Mouse (Mus musculus): Measurements from ENCODE around the gene Ctnna2. TPM values are rescaled to one million over a fixed set of nuclear protein-coding genes. Genes with fewer than 3 reads are reported as not detected.

The Ctnna2 gene
- polyA plus RNA-seq, 1 experiment from 2014 or later = 1.6 TPM

GRCm38 (mm10) chr6:76992128-76992527 lies 987.4 kb downstream of the Ctnna2 start:
- ATAC-seq (ENCODE audit: insufficient number of reproducible peaks, low FRiP score, low TSS enrichment, low read depth) = no peak
- 80% methylated on average over 3 of the region's 3 CpGs for WGBS

GRCm38 (mm10) chr6:76984773-76985172 lies 994.7 kb downstream of the Ctnna2 start:
- DNase-seq (ENCODE audit: low spot score) = no peak

More at GRCm38 (mm10) chr6:76992128-76992527, 987.4 kb downstream of the Ctnna2 start:
- H3K9me3 ChIP-seq (ENCODE audit: control insufficient read depth, low read length) = no peaks in the 10 kb centered on the region
- H3K4me3 ChIP-seq (ENCODE audit: low read depth, low read length) = no peak overlapping the region
- DNase-seq (ENCODE audit: low spot score) = no peak
- H3K4me1 ChIP-seq (ENCODE audit: control insufficient read depth, insufficient read depth, low read length) = no peaks in the 10 kb centered on the region
- H3K36me3 ChIP-seq (ENCODE audit: control insufficient read depth, insufficient read depth, low read length) = no peaks in the 10 kb centered on the region
- H3K27me3 ChIP-seq (ENCODE audit: control insufficient read depth, insufficient read depth, low read length) = no peaks in the 10 kb centered on the region
- no peak overlapping the region for H3K9ac ChIP-seq (ENCODE audit: low read length)
- no peak overlapping the region for H3K4me2 ChIP-seq (ENCODE audit: low read depth, severe bottlenecking)
- no peak overlapping the region for H3K27ac ChIP-seq (replicated peaks; ENCODE audit: low read depth, low read length)

GRCm38 (mm10) chr6:76981651-76982050 lies 997.8 kb downstream of the Ctnna2 start:
- WGBS = 100% methylated on average over 1 of the region's 1 CpGs
- Histone ChIP-seq H3K27me3 (ENCODE audit: control insufficient read depth, insufficient read depth, low read length) (no peaks in the 10 kb centered on the region), H3K4me1 (ENCODE audit: control insufficient read depth, insufficient read depth, low read length) (no peaks in the 10 kb centered on the region), H3K9ac (ENCODE audit: low read length) (no peak overlapping the region), H3K27ac (replicated peaks; ENCODE audit: low read depth, low read length) (no peak overlapping the region), H3K4me3 (ENCODE audit: low read depth, low read length) (no peak overlapping the region), H3K4me2 (ENCODE audit: low read depth, severe bottlenecking) (no peak overlapping the region), H3K36me3 (ENCODE audit: control insufficient read depth, insufficient read depth, low read length) (no peaks in the 10 kb centered on the region), H3K9me3 (ENCODE audit: control insufficient read depth, low read length) (no peaks in the 10 kb centered on the region)
- DNase-seq (ENCODE audit: low spot score) = no peak
- ATAC-seq (ENCODE audit: insufficient number of reproducible peaks, low FRiP score, low TSS enrichment, low read depth) = no peak

More at GRCm38 (mm10) chr6:76984773-76985172, 994.7 kb downstream of the Ctnna2 start:
- Histone ChIP-seq H3K9ac (ENCODE audit: low read length) (no peak overlapping the region), H3K9me3 (ENCODE audit: control insufficient read depth, low read length) (no peaks in the 10 kb centered on the region), H3K27me3 (ENCODE audit: control insufficient read depth, insufficient read depth, low read length) (no peaks in the 10 kb centered on the region), H3K4me3 (ENCODE audit: low read depth, low read length) (no peak overlapping the region), H3K36me3 (ENCODE audit: control insufficient read depth, insufficient read depth, low read length) (no peaks in the 10 kb centered on the region), H3K27ac (replicated peaks; ENCODE audit: low read depth, low read length) (no peak overlapping the region), H3K4me2 (ENCODE audit: low read depth, severe bottlenecking) (no peak overlapping the region), H3K4me1 (ENCODE audit: control insufficient read depth, insufficient read depth, low read length) (no peaks in the 10 kb centered on the region)
- ATAC-seq (ENCODE audit: insufficient number of reproducible peaks, low FRiP score, low TSS enrichment, low read depth) = no peak
- 50% methylated on average over 4 of the region's 4 CpGs for WGBS

- Histone ChIP-seq H3K9me3 (ENCODE audit: control insufficient read depth, low read length) (no peaks in the 10 kb centered on the region), H3K9ac (ENCODE audit: low read length) (no peak overlapping the region), H3K36me3 (ENCODE audit: control insufficient read depth, insufficient read depth, low read length) (no peaks in the 10 kb centered on the region), H3K27ac (replicated peaks; ENCODE audit: low read depth, low read length) (no peak overlapping the region), H3K4me2 (ENCODE audit: low read depth, severe bottlenecking) (no peak overlapping the region), H3K4me1 (ENCODE audit: control insufficient read depth, insufficient read depth, low read length) (no peaks in the 10 kb centered on the region), H3K4me3 (ENCODE audit: low read depth, low read length) (no peak overlapping the region), H3K27me3 (ENCODE audit: control insufficient read depth, insufficient read depth, low read length) (no peaks in the 10 kb centered on the region)
- DNase-seq (ENCODE audit: low spot score) = no peak
- no peak for ATAC-seq (ENCODE audit: insufficient number of reproducible peaks, low FRiP score, low TSS enrichment, low read depth)
- 74% methylated on average over 5 of the region's 5 CpGs for WGBS
Observed at GRCm38 (mm10) chr6:76979247-76979850, 1000.1 kb downstream of the Ctnna2 start.

- ATAC-seq (ENCODE audit: insufficient number of reproducible peaks, low FRiP score, low TSS enrichment, low read depth) (no peak), DNase-seq (ENCODE audit: low spot score) (no peak)
- no peaks in the 10 kb centered on the region for H3K9me3 ChIP-seq (ENCODE audit: control insufficient read depth, low read length)
- no peaks in the 10 kb centered on the region for H3K36me3 ChIP-seq (ENCODE audit: control insufficient read depth, insufficient read depth, low read length)
- no peak overlapping the region for H3K27ac ChIP-seq (replicated peaks; ENCODE audit: low read depth, low read length)
- H3K4me1 ChIP-seq (ENCODE audit: control insufficient read depth, insufficient read depth, low read length) = no peaks in the 10 kb centered on the region
- H3K27me3 ChIP-seq (ENCODE audit: control insufficient read depth, insufficient read depth, low read length) = no peaks in the 10 kb centered on the region
- no peak overlapping the region for H3K4me3 ChIP-seq (ENCODE audit: low read depth, low read length)
- 16% methylated on average over 3 of the region's 3 CpGs for WGBS
- H3K4me2 ChIP-seq (ENCODE audit: low read depth, severe bottlenecking) = no peak overlapping the region
- no peak overlapping the region for H3K9ac ChIP-seq (ENCODE audit: low read length)
Observed at GRCm38 (mm10) chr6:76977817-76978216, 1001.7 kb downstream of the Ctnna2 start.

GRCm38 (mm10) chr6:76974297-76974696 lies 1005.2 kb downstream of the Ctnna2 start:
- ATAC-seq (ENCODE audit: insufficient number of reproducible peaks, low FRiP score, low TSS enrichment, low read depth) = no peak
- no peak for DNase-seq (ENCODE audit: low spot score)
- H3K4me2 ChIP-seq (ENCODE audit: low read depth, severe bottlenecking) = no peak overlapping the region
- no peak overlapping the region for H3K9ac ChIP-seq (ENCODE audit: low read length)
- WGBS = 83% methylated on average over 1 of the region's 1 CpGs
- no peaks in the 10 kb centered on the region for H3K27me3 ChIP-seq (ENCODE audit: control insufficient read depth, insufficient read depth, low read length)
- H3K36me3 ChIP-seq (ENCODE audit: control insufficient read depth, insufficient read depth, low read length) = no peaks in the 10 kb centered on the region
- H3K4me3 ChIP-seq (ENCODE audit: low read depth, low read length) = no peak overlapping the region
- H3K9me3 ChIP-seq (ENCODE audit: control insufficient read depth, low read length) = no peaks in the 10 kb centered on the region
- H3K27ac ChIP-seq (replicated peaks; ENCODE audit: low read depth, low read length) = no peak overlapping the region
- no peaks in the 10 kb centered on the region for H3K4me1 ChIP-seq (ENCODE audit: control insufficient read depth, insufficient read depth, low read length)

- no peaks in the 10 kb centered on the region for H3K27me3 ChIP-seq (ENCODE audit: control insufficient read depth, insufficient read depth, low read length)
- no peak overlapping the region for H3K4me3 ChIP-seq (ENCODE audit: low read depth, low read length)
- no peak for DNase-seq (ENCODE audit: low spot score)
- no peaks in the 10 kb centered on the region for H3K9me3 ChIP-seq (ENCODE audit: control insufficient read depth, low read length)
- no peak overlapping the region for H3K9ac ChIP-seq (ENCODE audit: low read length)
- no peaks in the 10 kb centered on the region for H3K36me3 ChIP-seq (ENCODE audit: control insufficient read depth, insufficient read depth, low read length)
- WGBS = 93% methylated on average over 5 of the region's 5 CpGs
- H3K4me1 ChIP-seq (ENCODE audit: control insufficient read depth, insufficient read depth, low read length) = no peaks in the 10 kb centered on the region
- H3K27ac ChIP-seq (replicated peaks; ENCODE audit: low read depth, low read length) = no peak overlapping the region
- H3K4me2 ChIP-seq (ENCODE audit: low read depth, severe bottlenecking) = no peak overlapping the region
- ATAC-seq (ENCODE audit: insufficient number of reproducible peaks, low FRiP score, low TSS enrichment, low read depth) = no peak
Observed at GRCm38 (mm10) chr6:76964998-76965432, 1014.5 kb downstream of the Ctnna2 start.

- no peaks in the 10 kb centered on the region for H3K36me3 ChIP-seq (ENCODE audit: control insufficient read depth, insufficient read depth, low read length)
- H3K4me3 ChIP-seq (ENCODE audit: low read depth, low read length) = no peak overlapping the region
- ATAC-seq (ENCODE audit: insufficient number of reproducible peaks, low FRiP score, low TSS enrichment, low read depth) (no peak), DNase-seq (ENCODE audit: low spot score) (no peak)
- H3K9ac ChIP-seq (ENCODE audit: low read length) = no peak overlapping the region
- WGBS = 78% methylated on average over 4 of the region's 4 CpGs
- no peaks in the 10 kb centered on the region for H3K4me1 ChIP-seq (ENCODE audit: control insufficient read depth, insufficient read depth, low read length)
- H3K4me2 ChIP-seq (ENCODE audit: low read depth, severe bottlenecking) = no peak overlapping the region
- H3K27ac ChIP-seq (replicated peaks; ENCODE audit: low read depth, low read length) = no peak overlapping the region
- H3K27me3 ChIP-seq (ENCODE audit: control insufficient read depth, insufficient read depth, low read length) = no peaks in the 10 kb centered on the region
- no peaks in the 10 kb centered on the region for H3K9me3 ChIP-seq (ENCODE audit: control insufficient read depth, low read length)
Observed at GRCm38 (mm10) chr6:76908086-76908485, 1071.4 kb downstream of the Ctnna2 start.

GRCm38 (mm10) chr6:76897156-76897555 lies 1082.3 kb downstream of the Ctnna2 start:
- ATAC-seq (ENCODE audit: insufficient number of reproducible peaks, low FRiP score, low TSS enrichment, low read depth) = no peak
- Histone ChIP-seq H3K36me3 (ENCODE audit: control insufficient read depth, insufficient read depth, low read length) (no peaks in the 10 kb centered on the region), H3K9me3 (ENCODE audit: control insufficient read depth, low read length) (no peaks in the 10 kb centered on the region), H3K27ac (replicated peaks; ENCODE audit: low read depth, low read length) (no peak overlapping the region), H3K4me1 (ENCODE audit: control insufficient read depth, insufficient read depth, low read length) (no peaks in the 10 kb centered on the region), H3K4me2 (ENCODE audit: low read depth, severe bottlenecking) (no peak overlapping the region), H3K9ac (ENCODE audit: low read length) (no peak overlapping the region), H3K27me3 (ENCODE audit: control insufficient read depth, insufficient read depth, low read length) (no peaks in the 10 kb centered on the region), H3K4me3 (ENCODE audit: low read depth, low read length) (no peak overlapping the region)
- DNase-seq (ENCODE audit: low spot score) = no peak
- WGBS = 74% methylated on average over 1 of the region's 1 CpGs

Data from limb, embryonic 11.5 days (tissue).